Mouse (Mus musculus) bone marrow, adult 2 months (tissue): ENCODE measurements around the gene St8sia1. TPM values are rescaled to one million over a fixed set of nuclear protein-coding genes. Genes with fewer than 3 reads are reported as not detected.

ENCODE experiments used
- H3K27ac ChIP-seq: fragments of 200-500 bp; 2 replicates; pipeline ENCODE4 v1.5.1; 2012; ENCODE audit warnings: low read depth, mild to moderate bottlenecking, control low read depth, inconsistent platforms, low read length; ENCODE audit not compliant: control insufficient read depth, poor library complexity, insufficient read depth
- H3K4me1 ChIP-seq: fragments of 200-500 bp; 2 replicates; pipeline ENCODE4 v1.6.1; 2011; ENCODE audit warnings: low read length; ENCODE audit not compliant: control insufficient read depth, insufficient read depth
- H3K4me3 ChIP-seq: fragments of 200-500 bp; replicated peaks from 2 replicates; pipeline ENCODE3; 2011; ENCODE audit warnings: mild to moderate bottlenecking, low read depth, low read length, control low read depth; ENCODE audit not compliant: control insufficient read depth
- CTCF ChIP-seq: fragments of 200-500 bp; IDR thresholded peaks from 2 replicates; pipeline ENCODE4 v1.5.1; 2011; ENCODE audit warnings: low read length, control low read depth; ENCODE audit not compliant: control insufficient read depth, insufficient read depth
- POLR2A ChIP-seq: fragments of 200-500 bp; IDR thresholded peaks from 2 replicates; pipeline ENCODE4 v1.6.1; 2011; ENCODE audit warnings: low read depth, mild to moderate bottlenecking, control low read depth, low read length, borderline replicate concordance; ENCODE audit not compliant: control insufficient read depth
- WGBS: fragments of 180-500 bp; shearing (Covaris S2); methylation state at CpG from one replicate; pipeline ENCODE4 v1.1.7; 2018; 5-methylcytosine and 5-hydroxymethylcytosine counted together
- polyA plus RNA-seq: library from polyadenylated mRNA; stranded (reverse); fragments of >200 nt; gene quantifications from 2 replicates; pipeline ENCODE4 v1.2.4, GENCODE M21; 2011; ENCODE audit warnings: low replicate concordance; ENCODE audit not compliant: missing spikeins, insufficient read depth, insufficient read length

Gene St8sia1
- polyA plus RNA-seq, 1 experiment: 0.47 TPM

DNA sequence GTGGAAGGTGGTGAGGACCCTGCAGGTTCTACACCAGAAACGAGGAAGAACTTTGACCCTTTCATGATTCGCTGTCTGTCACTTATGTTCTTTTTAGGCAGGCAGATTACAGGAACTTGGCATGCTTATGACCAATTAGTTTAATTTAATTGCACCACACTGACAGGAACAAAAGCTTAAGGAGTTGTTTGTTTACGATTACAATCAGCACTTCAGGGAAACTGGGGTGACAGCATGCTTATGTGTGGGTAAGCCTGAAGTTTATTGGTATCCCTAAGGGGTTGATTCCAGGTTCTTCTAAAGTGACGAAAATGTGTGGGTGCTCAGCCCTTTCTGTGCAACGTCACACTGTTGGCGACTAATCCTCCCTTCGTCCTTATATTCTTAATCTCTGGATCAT, 30.6 kb upstream of the St8sia1 start:
- TF ChIP-seq CTCF (no peak), POLR2A (no peak)
- 71% methylated on average over 7 of the region's 7 CpGs for WGBS
- no peak overlapping the region for H3K4me3 ChIP-seq
- no peak overlapping the region for H3K27ac ChIP-seq
- H3K4me1 ChIP-seq: no peaks in the 10 kb centered on the region; the same call in 1 of the 2 replicates

DNA sequence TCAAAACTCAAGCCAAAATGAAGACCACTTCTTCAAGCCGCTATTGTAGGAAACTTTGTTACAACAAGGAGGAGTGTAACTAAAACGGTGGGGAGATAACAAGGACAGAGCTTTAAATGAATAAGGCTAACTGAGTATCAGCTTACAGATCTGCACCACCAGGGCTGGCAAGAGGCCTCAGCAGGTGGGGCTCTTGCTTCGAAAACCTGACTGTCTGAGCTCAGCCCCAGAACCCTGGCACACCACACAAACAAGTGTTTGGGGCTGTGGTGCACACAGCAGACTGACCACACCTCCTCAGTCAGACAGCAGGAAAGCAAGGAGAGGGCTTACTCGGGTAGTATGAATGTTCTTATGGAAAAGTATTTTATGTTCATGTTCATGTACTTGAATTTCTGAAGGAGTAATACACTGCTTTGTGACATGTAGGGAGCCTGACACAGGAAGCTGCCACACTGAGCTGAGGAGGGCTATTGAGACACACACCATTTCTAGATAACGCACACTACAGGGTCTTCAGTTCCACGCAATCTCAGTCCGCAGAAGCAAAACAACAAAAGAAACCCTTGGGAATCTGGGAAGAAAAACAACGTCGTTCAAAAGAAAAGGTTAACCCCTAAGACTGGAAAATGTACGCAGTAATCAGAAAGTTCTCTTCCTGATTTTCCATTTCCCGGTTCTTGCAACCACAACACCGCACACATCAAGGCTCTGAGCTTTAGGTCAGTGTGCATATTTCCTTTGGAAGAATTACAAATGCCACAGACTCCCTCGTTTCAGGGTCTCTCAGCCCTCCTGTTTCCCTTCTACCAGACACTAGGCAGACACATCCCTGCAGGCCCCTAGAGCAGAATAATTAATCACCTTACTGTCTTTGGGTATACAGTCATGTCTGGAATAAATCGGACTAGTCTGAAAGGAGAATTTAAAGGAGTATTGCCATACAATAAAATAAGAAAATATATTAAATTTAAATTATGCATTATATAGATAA, 29.8 kb upstream of the St8sia1 start:
- no peak for TF ChIP-seq CTCF
- TF ChIP-seq POLR2A: no peak
- H3K4me3 ChIP-seq: no peak overlapping the region
- H3K27ac ChIP-seq: no peak overlapping the region
- 24% methylated on average over 14 of the region's 14 CpGs for WGBS
- peaks cover 2% of the 10 kb centered on the region; the same call in 1 of the 2 replicates for H3K4me1 ChIP-seq

DNA sequence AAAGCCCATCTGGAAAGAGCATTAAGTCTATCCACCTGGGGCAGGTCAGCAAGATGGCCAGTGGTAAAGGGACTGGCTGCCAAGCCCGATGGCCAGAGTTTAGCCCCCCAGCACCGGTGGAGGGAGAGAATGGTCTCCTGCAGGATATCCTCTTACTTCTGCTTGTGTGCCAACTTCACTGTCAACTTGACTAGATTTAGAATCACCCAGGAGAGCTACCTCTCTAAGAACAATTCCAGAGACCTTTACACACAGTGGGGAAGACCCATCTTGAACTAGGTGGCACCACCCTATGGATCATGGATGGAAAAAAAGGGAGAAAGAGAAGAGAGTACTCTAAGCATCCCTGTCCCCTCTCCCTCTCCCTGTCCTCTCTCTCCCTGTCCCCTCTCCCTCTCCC, 28.7 kb upstream of the St8sia1 start:
- WGBS: 54% methylated on average over 2 of the region's 2 CpGs
- no peak for TF ChIP-seq CTCF
- no peak for TF ChIP-seq POLR2A
- H3K4me1 ChIP-seq: peaks cover 2% of the 10 kb centered on the region; the same call in 1 of the 2 replicates
- no peak overlapping the region for H3K4me3 ChIP-seq
- no peak overlapping the region; the same call in 1 of the 2 replicates for H3K27ac ChIP-seq

DNA sequence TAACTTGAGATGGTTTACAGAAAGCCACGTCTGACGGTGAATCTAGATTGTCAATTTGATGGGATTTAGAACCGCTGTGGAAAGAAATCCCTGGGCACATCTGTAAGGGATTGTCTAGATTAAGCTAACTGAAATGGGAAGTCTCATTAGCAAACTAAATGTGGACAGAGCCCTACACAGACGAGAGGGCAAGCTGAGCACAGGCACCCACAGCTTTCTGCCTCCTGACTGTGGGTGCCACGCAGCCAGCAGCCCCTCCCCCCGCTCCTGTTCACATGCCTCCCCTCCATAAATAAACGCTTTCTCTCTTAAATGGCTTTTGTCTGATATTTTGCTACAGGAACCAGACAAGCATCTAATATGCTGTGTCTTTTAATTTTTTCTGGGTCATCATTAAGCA, 27.8 kb upstream of the St8sia1 start:
- Histone ChIP-seq H3K4me1 (peaks cover 2% of the 10 kb centered on the region; the same call in 1 of the 2 replicates), H3K4me3 (no peak overlapping the region), H3K27ac (no peak overlapping the region)
- no peak for TF ChIP-seq CTCF
- 71% methylated on average over 7 of the region's 7 CpGs for WGBS

DNA sequence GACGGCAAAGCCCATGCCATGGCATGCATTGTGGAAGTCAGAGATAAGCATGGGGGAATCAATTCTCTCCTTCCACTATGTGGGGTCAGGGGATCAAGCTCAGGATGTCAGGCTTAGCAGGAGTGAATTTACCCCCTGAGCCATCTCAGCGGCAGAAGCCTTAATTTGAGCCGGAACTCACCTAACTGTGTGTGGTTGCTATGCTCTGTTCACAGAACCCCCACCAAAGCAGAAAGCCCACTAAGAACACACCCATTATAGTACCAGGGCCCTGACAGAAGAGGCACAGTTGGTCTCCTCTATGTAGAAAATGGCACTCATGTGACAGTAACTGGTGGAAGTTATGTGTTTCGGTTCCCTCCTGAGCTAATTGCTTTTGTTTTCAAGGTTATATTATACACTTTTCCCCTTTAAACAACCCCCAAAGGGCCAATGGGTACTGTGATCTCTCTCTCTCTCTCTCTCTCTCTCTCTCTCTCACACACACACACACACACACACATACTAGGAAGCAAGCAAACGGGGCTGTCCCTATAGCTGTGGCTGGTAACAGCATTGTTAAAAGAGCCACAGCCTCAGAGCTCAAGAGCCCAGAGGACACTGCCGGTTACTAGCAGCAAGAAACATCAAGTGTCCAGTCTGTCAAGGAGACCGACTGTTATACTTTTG, 27.3 kb upstream of the St8sia1 start:
- WGBS: 71% methylated on average over 7 of the region's 7 CpGs

DNA sequence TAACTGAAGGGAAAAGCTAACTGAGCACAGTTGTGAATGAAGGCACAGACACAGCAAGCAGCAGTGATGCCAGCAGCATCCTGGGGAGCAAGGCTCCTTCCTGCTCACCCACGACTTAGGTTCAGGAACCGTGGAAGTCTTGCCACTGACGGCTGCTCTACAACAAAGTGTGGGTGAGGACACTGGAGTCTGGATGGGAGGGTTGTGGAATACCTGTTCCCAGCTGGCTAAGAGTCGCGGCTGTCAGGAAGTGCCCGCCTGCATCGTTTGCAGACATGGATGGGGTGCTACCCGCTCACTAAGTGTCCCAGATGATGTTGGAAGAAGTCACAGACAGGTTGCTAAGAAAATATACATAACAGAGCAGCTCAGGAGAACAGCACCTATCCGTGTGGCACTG, 26.3 kb upstream of the St8sia1 start:
- 76% methylated on average over 9 of the region's 9 CpGs for WGBS
- peaks cover 2% of the 10 kb centered on the region; the same call in 1 of the 2 replicates for H3K4me1 ChIP-seq
- TF ChIP-seq POLR2A (no peak), CTCF (no peak)
- H3K27ac ChIP-seq: no peak overlapping the region
- no peak overlapping the region for H3K4me3 ChIP-seq

More for the DNA sequence above, 27.3 kb upstream of the St8sia1 start:
- TF ChIP-seq POLR2A: no peak
- TF ChIP-seq CTCF: no peak
- H3K27ac ChIP-seq: no peak overlapping the region
- H3K4me1 ChIP-seq: peaks cover 2% of the 10 kb centered on the region; the same call in 1 of the 2 replicates
- H3K4me3 ChIP-seq: no peak overlapping the region

DNA sequence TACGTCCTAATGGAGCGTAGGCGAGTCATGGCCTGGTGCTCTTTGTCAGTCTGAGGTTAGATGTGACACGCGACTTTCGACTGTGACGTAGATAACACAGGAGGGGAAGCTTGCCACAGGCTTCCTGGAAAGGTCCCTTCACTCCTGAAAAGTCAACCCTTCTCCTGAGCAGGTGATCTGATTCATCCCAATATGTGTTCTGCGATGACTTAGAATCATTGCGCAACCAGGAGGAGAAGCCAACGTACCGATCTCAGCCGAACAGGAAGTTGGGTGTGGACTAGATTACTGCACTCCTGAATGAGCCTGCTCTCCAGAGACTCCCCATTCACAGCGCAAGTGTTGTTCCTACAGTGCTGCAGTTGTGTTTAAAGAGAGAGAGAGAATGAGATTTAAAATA, 25.2 kb upstream of the St8sia1 start:
- 36% methylated on average over 13 of the region's 13 CpGs for WGBS
- TF ChIP-seq CTCF (no peak), POLR2A (no peak)
- H3K4me1 ChIP-seq: peaks cover 2% of the 10 kb centered on the region; the same call in 1 of the 2 replicates
- no peak overlapping the region for H3K27ac ChIP-seq
- H3K4me3 ChIP-seq: no peak overlapping the region

DNA sequence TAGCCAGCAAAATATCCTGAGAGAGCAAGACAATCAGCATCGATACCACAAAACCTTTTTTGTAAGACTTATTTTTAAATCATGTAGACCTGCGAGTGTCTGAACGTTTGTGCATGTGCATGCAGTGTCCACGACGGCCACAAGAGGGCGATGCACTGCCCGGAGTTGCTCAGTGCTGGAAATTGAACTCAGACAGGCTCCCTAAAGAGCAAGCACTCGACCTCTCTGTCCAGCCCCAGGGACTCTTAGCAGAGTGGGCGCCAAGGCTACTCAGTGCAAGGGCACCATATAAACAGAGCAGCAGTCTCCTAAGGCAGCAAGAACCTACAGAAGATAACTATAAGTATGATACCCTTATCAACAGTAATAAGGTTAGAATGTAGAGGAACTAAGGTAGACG, 24.5 kb upstream of the St8sia1 start:
- WGBS: 19% methylated on average over 10 of the region's 10 CpGs
- H3K27ac ChIP-seq: no peak overlapping the region
- TF ChIP-seq POLR2A: no peak
- peak; percentile 93 for TF ChIP-seq CTCF
- H3K4me1 ChIP-seq: peaks cover 2% of the 10 kb centered on the region; the same call in 1 of the 2 replicates
- H3K4me3 ChIP-seq: no peak overlapping the region
